Mouse (Mus musculus) liver, adult 2 months (tissue): ENCODE data around the gene Gm29609. TPM values are rescaled to one million over a fixed set of nuclear protein-coding genes. Genes with fewer than 3 reads are reported as not detected.

ENCODE experiments used
- DNase-seq: peaks from one replicate; pipeline ENCODE4 v3.0.0-alpha.2; 2011; ENCODE audit warnings: low read depth, low spot score; ENCODE audit errors: extremely low read depth
- H3K27ac ChIP-seq: fragments of 200-500 bp; replicated peaks from 2 replicates; pipeline ENCODE4 v1.5.1; 2012; ENCODE audit warnings: low read depth, mild to moderate bottlenecking, control low read depth, inconsistent platforms, low read length; ENCODE audit not compliant: insufficient read depth
- H3K27me3 ChIP-seq: fragments of 200-500 bp; 2 replicates; pipeline ENCODE4 v1.6.1; 2012; ENCODE audit warnings: mild to moderate bottlenecking, moderate library complexity, low read length, inconsistent platforms; ENCODE audit not compliant: control insufficient read depth, insufficient read depth
- H3K36me3 ChIP-seq: fragments of 200-500 bp; 2 replicates; pipeline ENCODE4 v1.6.1; 2012; ENCODE audit warnings: low read length, inconsistent platforms; ENCODE audit not compliant: control insufficient read depth, insufficient read depth
- H3K4me1 ChIP-seq: fragments of 200-500 bp; 2 replicates; pipeline ENCODE4 v1.6.1; 2011; ENCODE audit warnings: low read length; ENCODE audit not compliant: control insufficient read depth, insufficient read depth
- H3K4me3 ChIP-seq: fragments of 200-500 bp; 2 replicates; pipeline ENCODE4 v1.5.1; 2011; ENCODE audit warnings: low read depth, mild to moderate bottlenecking, control low read depth, low read length, moderate library complexity; ENCODE audit not compliant: insufficient read depth
- H3K79me2 ChIP-seq: fragments of 200-500 bp; 2 replicates; pipeline ENCODE4 v1.6.1; 2012; ENCODE audit warnings: inconsistent platforms, mild to moderate bottlenecking, low read length, moderate library complexity; ENCODE audit not compliant: control insufficient read depth, insufficient read depth
- H3K9ac ChIP-seq: fragments of 200-500 bp; 2 replicates; pipeline ENCODE4 v1.6.1; 2012; ENCODE audit warnings: low read depth, mild to moderate bottlenecking, control low read depth, inconsistent platforms, low read length
- CTCF ChIP-seq: fragments of 200-500 bp; IDR thresholded peaks from 2 replicates; pipeline ENCODE4 v1.5.1; 2011; ENCODE audit warnings: low read depth, low read length, control low read depth
- POLR2A ChIP-seq: fragments of 200-500 bp; IDR thresholded peaks from 2 replicates; pipeline ENCODE4 v1.6.1; 2011; ENCODE audit warnings: low read length, control low read depth; ENCODE audit not compliant: insufficient read depth; ENCODE audit errors: extremely low read depth
- WGBS: fragments of 180-500 bp; shearing (Covaris S2); methylation state at CpG from one replicate; pipeline ENCODE4 v1.1.7; 2018; 5-methylcytosine and 5-hydroxymethylcytosine counted together
- polyA plus RNA-seq: library from polyadenylated mRNA; depleted of rRNA; stranded (reverse); fragments of >200 nt; gene quantifications from 2 replicates; pipeline ENCODE4 v1.2.3, GENCODE M21; 2012
- total RNA-seq: library from RNA; depleted of rRNA; stranded (reverse); fragments of >200 nt; gene quantifications from 2 replicates; pipeline ENCODE4 v1.2.3, GENCODE M21; 2014

The Gm29609 gene
- total and polyA plus RNA-seq, 2 experiments, result 1.0 to 2.3 TPM

GRCm38 (mm10) chr5:31149781-31150180 lies 29.9 kb downstream of the Gm29609 start:
- peaks cover 7% of the 10 kb centered on the region; the same call in 1 of the 2 replicates for H3K4me1 ChIP-seq
- no peaks in the 10 kb centered on the region for H3K27me3 ChIP-seq
- no peaks in the 10 kb centered on the region for H3K79me2 ChIP-seq
- H3K4me3 ChIP-seq, result no peak overlapping the region
- TF ChIP-seq POLR2A (no peak), CTCF (no peak)
- 57% methylated on average over 4 of the region's 4 CpGs for WGBS
- peaks cover 3% of the 10 kb centered on the region; the same call in 1 of the 2 replicates for H3K36me3 ChIP-seq
- DNase-seq, result peak; percentile 13
- no peak overlapping the region for H3K9ac ChIP-seq
- H3K27ac ChIP-seq, result no peak overlapping the region

- Histone ChIP-seq H3K79me2 (no peaks in the 10 kb centered on the region), H3K27ac (no peak overlapping the region), H3K9ac (no peak overlapping the region), H3K36me3 (peaks cover 8% of the 10 kb centered on the region; the same call in 1 of the 2 replicates), H3K4me1 (no peaks in the 10 kb centered on the region; the same call in 1 of the 2 replicates), H3K27me3 (peaks cover 17% of the 10 kb centered on the region), H3K4me3 (no peak overlapping the region)
- TF ChIP-seq POLR2A, result no peak
- no peak for TF ChIP-seq CTCF
- DNase-seq, result no peak
- WGBS, result 20% methylated on average over 9 of the region's 9 CpGs
Measured at GRCm38 (mm10) chr5:31138968-31139425, 40.7 kb downstream of the Gm29609 start.

GRCm38 (mm10) chr5:31138241-31138967 lies 41.3 kb downstream of the Gm29609 start, which contains the start of gene Ucn:
TSS of gene Ucn (minus strand) at chr5:31138829.
- DNase-seq, result no peak
- Histone ChIP-seq H3K4me1 (no peaks in the 10 kb centered on the region; the same call in 1 of the 2 replicates), H3K79me2 (no peaks in the 10 kb centered on the region), H3K9ac (no peak within 1 kb of the TSS), H3K27me3 (peaks cover 17% of the 10 kb centered on the region), H3K4me3 (no peak within 1 kb of the TSS), H3K27ac (no peak within 1 kb of the TSS), H3K36me3 (peaks cover 6% of the 10 kb centered on the region; the same call in 1 of the 2 replicates)
- 4% methylated on average over 52 of the region's 52 CpGs for WGBS
- no peak for TF ChIP-seq POLR2A
- no peak for TF ChIP-seq CTCF

GRCm38 (mm10) chr5:31137658-31138057 lies 42.1 kb downstream of the Gm29609 start:
- no peak for TF ChIP-seq POLR2A
- TF ChIP-seq CTCF, result no peak
- H3K27ac ChIP-seq, result no peak overlapping the region
- H3K27me3 ChIP-seq, result peaks cover 17% of the 10 kb centered on the region
- H3K9ac ChIP-seq, result no peak overlapping the region
- H3K79me2 ChIP-seq, result no peaks in the 10 kb centered on the region
- H3K4me3 ChIP-seq, result no peak overlapping the region
- DNase-seq, result no peak
- H3K4me1 ChIP-seq, result no peaks in the 10 kb centered on the region; the same call in 1 of the 2 replicates
- peaks cover 3% of the 10 kb centered on the region; the same call in 1 of the 2 replicates for H3K36me3 ChIP-seq
- 4% methylated on average over 13 of the region's 13 CpGs for WGBS

GRCm38 (mm10) chr5:31136730-31137424 lies 42.8 kb downstream of the Gm29609 start:
- Histone ChIP-seq H3K4me3 (no peak overlapping the region), H3K27me3 (peaks cover 17% of the 10 kb centered on the region), H3K4me1 (no peaks in the 10 kb centered on the region; the same call in 1 of the 2 replicates), H3K79me2 (no peaks in the 10 kb centered on the region), H3K9ac (no peak overlapping the region), H3K36me3 (peaks cover 3% of the 10 kb centered on the region; the same call in 1 of the 2 replicates), H3K27ac (no peak overlapping the region)
- no peak for DNase-seq
- no peak for TF ChIP-seq CTCF
- TF ChIP-seq POLR2A, result no peak
- 3% methylated on average over 33 of the region's 33 CpGs for WGBS
